Mouse (Mus musculus) embryonic facial prominence, embryonic 12.5 days (tissue): Measurements from ENCODE around the gene 5430427O19Rik. TPM values are rescaled to one million over a fixed set of nuclear protein-coding genes. Genes with fewer than 3 reads are reported as not detected.

Experiments
- ATAC-seq: fragments of 200-750 bp; cut with Nextera tagmentation; 2 replicates; pipeline ENCODE4 v1.8.0; 2017; ENCODE audit not compliant: insufficient number of reproducible peaks, insufficient read depth, low FRiP score, low TSS enrichment
- H3K27ac ChIP-seq: fragments of 300-500 bp; sonication (generic); 2 replicates; pipeline ENCODE4 v1.5.1; 2016; ENCODE audit warnings: mild to moderate bottlenecking
- H3K27me3 ChIP-seq: fragments of 300-500 bp; sonication (generic); 2 replicates; pipeline ENCODE4 v1.6.1; 2016; ENCODE audit warnings: mild to moderate bottlenecking, moderate library complexity
- H3K36me3 ChIP-seq: fragments of 300-500 bp; sonication (generic); 2 replicates; pipeline ENCODE4 v1.6.1; 2016; ENCODE audit warnings: mild to moderate bottlenecking
- H3K4me1 ChIP-seq: fragments of 300-500 bp; sonication (generic); 2 replicates; pipeline ENCODE4 v1.6.1; 2016
- H3K4me2 ChIP-seq: fragments of 300-500 bp; sonication (generic); replicated peaks from 2 replicates; pipeline ENCODE4 v1.6.1; 2016; ENCODE audit warnings: mild to moderate bottlenecking, moderate library complexity
- H3K4me3 ChIP-seq: fragments of 300-500 bp; sonication (generic); 2 replicates; pipeline ENCODE4 v1.5.1; 2016; ENCODE audit warnings: mild to moderate bottlenecking
- H3K9ac ChIP-seq: fragments of 300-500 bp; sonication (generic); 2 replicates; pipeline ENCODE4 v1.6.1; 2016; ENCODE audit warnings: mild to moderate bottlenecking, moderate library complexity
- H3K9me3 ChIP-seq: fragments of 300-500 bp; sonication (generic); 2 replicates; pipeline ENCODE4 v1.6.1; 2016; ENCODE audit warnings: mild to moderate bottlenecking, moderate library complexity
- WGBS: fragments of 180-500 bp; shearing (Covaris S2); methylation state at CpG from one replicate; pipeline ENCODE4 v1.1.7; 2016; 5-methylcytosine and 5-hydroxymethylcytosine counted together
- polyA plus RNA-seq: library from polyadenylated mRNA; unstranded; fragments of >200 nt; fragmentation: Nextera tagmentation; extraction: Ambion mirVana; gene quantifications from 2 replicates; pipeline ENCODE4 v1.2.1, GENCODE M21; 2016

Gene 5430427O19Rik
- polyA plus RNA-seq, result 0.08 and 0.12 TPM in 2 replicates

DNA sequence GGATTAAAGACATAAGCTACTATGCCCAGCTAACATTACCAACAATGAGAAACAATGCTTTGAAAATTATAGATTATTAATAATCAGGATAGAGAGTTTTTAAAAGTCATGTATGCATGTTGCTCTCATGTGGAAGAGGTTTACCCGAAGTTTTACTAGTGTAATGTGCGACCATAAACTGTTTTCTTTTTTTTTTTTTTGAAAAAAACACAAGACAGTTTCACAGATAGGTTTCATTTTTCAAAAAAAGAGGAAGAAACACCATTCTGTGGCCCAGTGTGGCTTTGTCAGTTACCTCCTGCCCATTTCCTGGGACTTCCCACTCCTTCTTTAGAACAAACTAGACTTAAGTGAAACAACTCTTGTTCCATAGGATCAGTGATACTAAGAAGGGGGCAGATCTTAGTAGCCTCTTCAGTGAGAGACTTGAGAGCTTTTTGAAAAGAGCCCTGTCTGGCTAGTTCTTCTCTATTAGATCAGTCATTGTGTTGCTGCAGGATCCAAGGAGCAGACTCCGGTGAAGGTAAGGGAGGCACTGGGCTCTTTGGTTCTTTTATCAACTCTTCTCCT is at the start of gene 5430427O19Rik:
Gene 5430427O19Rik, plus strand, starts transcription at position 441 of the 570 bp plus-strand sequence.
- Histone ChIP-seq H3K9me3 (no peaks in the 10 kb centered on the region), H3K36me3 (no peaks in the 10 kb centered on the region), H3K9ac (no peak within 1 kb of the TSS), H3K4me3 (no peak within 1 kb of the TSS), H3K4me1 (no peaks in the 10 kb centered on the region), H3K27me3 (no peaks in the 10 kb centered on the region), H3K27ac (no peak within 1 kb of the TSS), H3K4me2 (no peak within 1 kb of the TSS)
- WGBS, result 81% methylated on average over 3 of the region's 3 CpGs
- ATAC-seq, result no peak

DNA sequence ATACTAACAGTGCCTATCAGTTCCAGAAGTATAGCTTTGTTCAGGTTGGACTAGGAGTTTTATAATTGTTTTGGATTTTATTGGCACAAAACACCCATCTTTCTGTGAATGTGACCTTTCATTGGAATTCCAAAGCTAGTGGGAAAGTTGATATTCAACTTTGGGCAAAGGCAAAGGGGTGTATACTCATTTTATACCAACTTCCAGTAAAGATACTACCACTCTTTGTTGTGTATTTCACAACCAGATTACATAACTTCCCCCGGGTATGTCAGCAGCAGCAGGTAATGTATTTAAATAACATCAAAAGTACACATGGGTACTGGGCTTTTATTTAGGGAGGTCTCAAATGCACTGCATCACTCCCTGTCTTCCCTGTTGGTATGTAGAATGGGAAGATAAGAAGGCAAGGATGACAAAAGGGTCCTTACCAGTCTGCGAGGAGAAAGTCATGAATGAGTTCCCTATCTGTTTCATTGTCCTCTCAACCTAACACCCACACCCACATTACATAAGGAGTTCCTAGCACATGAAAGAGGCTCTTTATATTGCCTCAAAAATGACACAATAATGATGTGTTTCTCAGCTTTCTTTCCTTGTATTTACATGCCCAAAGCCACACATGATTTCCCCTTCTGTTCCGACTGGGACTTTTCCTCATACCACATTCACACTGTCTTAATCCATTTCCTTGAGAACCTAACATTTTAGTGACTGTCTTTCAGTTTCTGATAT is 42.3 kb upstream of the 5430427O19Rik start:
- WGBS, result 81% methylated on average over 3 of the region's 3 CpGs

DNA sequence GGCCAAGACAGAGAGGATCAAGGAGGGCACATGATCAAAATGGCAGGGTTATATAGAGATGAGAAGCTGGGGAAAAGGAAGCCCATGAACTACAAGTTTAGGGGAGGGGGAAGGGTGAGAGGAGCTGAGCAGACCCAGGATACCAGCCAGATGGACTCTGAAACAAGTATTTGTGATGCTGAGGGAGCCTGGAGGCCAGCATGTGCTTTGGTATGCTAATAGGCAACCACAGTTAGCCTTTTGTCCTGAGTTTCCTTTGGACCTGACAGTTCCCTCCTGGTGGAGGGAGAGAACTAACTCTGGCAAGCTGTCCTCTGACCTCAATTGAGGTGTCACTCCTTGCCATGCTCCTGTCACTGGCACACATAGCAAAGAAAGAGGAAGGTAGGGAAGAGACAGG is 41.2 kb upstream of the 5430427O19Rik start:
- no peak overlapping the region for H3K9ac ChIP-seq
- ATAC-seq, result no peak
- no peaks in the 10 kb centered on the region for H3K36me3 ChIP-seq
- no peaks in the 10 kb centered on the region for H3K9me3 ChIP-seq
- no peaks in the 10 kb centered on the region for H3K4me1 ChIP-seq
- H3K4me3 ChIP-seq, result no peak overlapping the region
- no peak overlapping the region for H3K4me2 ChIP-seq
- H3K27ac ChIP-seq, result no peak overlapping the region
- no peaks in the 10 kb centered on the region for H3K27me3 ChIP-seq

More for the DNA sequence above, 42.3 kb upstream of the 5430427O19Rik start:
- H3K36me3 ChIP-seq, result no peaks in the 10 kb centered on the region
- H3K4me2 ChIP-seq, result no peak overlapping the region
- H3K27me3 ChIP-seq, result no peaks in the 10 kb centered on the region
- H3K9ac ChIP-seq, result no peak overlapping the region
- no peak for ATAC-seq
- H3K9me3 ChIP-seq, result no peaks in the 10 kb centered on the region
- H3K4me1 ChIP-seq, result no peaks in the 10 kb centered on the region
- H3K4me3 ChIP-seq, result no peak overlapping the region
- H3K27ac ChIP-seq, result no peak overlapping the region

DNA sequence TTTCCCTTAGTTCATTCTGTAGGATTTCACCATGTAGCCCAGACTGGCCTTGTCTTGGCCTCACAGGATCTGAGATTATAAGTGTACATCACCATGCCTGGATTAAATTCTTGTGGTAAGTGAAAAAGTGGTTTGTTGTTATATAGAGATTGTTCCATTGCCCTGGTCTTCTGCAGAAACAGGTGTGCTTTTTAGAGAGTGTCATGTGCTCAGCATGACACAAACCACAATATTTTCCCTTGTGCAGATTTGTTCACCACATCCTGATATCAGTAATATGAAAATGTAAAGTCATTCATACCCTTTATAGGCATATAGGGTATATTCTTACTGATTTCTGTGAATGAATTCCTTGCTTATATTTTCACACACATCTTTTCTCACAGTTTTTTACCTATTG is 31.0 kb upstream of the 5430427O19Rik start:
- Histone ChIP-seq H3K27ac (no peak overlapping the region), H3K9me3 (no peaks in the 10 kb centered on the region), H3K9ac (no peak overlapping the region), H3K4me3 (no peak overlapping the region), H3K27me3 (no peaks in the 10 kb centered on the region), H3K4me1 (no peaks in the 10 kb centered on the region), H3K4me2 (no peak overlapping the region), H3K36me3 (no peaks in the 10 kb centered on the region)
- ATAC-seq, result no peak

DNA sequence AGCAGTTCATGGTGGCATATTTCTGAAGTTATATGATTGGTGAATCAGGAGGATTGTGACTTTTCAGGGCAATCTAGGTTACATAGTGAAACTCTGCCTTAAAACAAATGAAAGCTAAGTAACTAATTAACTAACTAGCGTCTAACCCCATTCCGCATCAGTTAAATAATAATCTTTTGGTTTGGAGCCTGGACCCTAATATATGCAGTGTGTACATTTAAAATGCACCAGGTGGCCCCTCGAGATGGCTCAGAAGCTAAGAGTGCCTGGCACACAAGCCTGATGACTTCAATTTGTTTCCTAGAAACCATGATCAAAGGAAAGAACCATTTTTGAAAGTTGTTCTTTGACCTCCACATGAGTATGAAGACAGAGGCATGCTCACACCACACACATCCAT is 14.2 kb upstream of the 5430427O19Rik start:
- H3K9me3 ChIP-seq, result no peaks in the 10 kb centered on the region
- no peaks in the 10 kb centered on the region for H3K27me3 ChIP-seq
- H3K4me1 ChIP-seq, result no peaks in the 10 kb centered on the region
- no peak for ATAC-seq
- H3K36me3 ChIP-seq, result no peaks in the 10 kb centered on the region
- no peak overlapping the region for H3K27ac ChIP-seq
- H3K9ac ChIP-seq, result no peak overlapping the region
- WGBS, result 71% methylated on average over 3 of the region's 3 CpGs
- no peak overlapping the region for H3K4me2 ChIP-seq
- H3K4me3 ChIP-seq, result no peak overlapping the region

DNA sequence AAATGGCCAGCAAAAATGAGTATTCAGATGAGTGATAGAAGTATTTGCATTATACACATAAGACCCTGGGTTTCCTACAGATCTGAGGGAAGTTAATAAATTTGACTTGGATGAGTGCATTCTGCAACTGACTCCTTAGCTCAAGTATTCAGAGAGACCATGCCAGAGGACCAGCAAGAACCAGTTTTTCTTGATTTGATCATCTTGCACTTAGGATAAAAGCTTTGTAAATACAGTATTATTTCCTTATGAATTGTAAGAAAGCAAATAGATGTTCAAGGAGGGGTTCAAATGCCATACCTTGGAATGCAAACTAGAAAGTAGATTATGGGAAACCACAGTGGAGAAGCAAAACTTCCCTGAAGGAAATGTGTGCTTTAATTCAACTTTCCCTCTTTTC is 13.0 kb upstream of the 5430427O19Rik start:
- H3K9me3 ChIP-seq, result no peaks in the 10 kb centered on the region
- no peak overlapping the region for H3K27ac ChIP-seq
- no peaks in the 10 kb centered on the region for H3K36me3 ChIP-seq
- H3K4me3 ChIP-seq, result no peak overlapping the region
- no peak overlapping the region for H3K4me2 ChIP-seq
- H3K27me3 ChIP-seq, result no peaks in the 10 kb centered on the region
- no peak overlapping the region for H3K9ac ChIP-seq
- no peaks in the 10 kb centered on the region for H3K4me1 ChIP-seq
- no peak for ATAC-seq

DNA sequence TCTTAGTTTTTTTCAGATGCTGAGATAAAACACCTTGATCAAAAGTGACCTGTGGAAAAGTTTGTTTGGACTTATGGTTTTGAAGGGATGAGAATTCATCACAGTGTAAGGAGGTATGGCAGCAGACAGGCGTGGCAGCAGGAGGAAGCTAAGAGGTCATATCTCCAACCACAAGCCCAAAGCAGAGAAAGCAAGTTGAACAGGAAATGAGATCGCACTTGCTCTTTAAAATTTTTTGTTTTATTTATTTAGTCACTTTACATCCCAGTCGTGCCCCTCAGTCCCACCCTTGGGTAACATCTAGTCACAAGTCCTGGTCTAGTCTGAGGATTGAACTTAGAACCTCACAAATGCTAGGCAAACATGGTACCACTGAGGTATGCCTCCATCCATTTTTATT is 2.1 kb upstream of the 5430427O19Rik start:
- H3K36me3 ChIP-seq, result no peaks in the 10 kb centered on the region
- H3K4me3 ChIP-seq, result no peak overlapping the region
- H3K9me3 ChIP-seq, result no peaks in the 10 kb centered on the region
- no peak for ATAC-seq
- no peak overlapping the region for H3K4me2 ChIP-seq
- WGBS, result 64% methylated on average over 3 of the region's 3 CpGs
- no peaks in the 10 kb centered on the region for H3K27me3 ChIP-seq
- H3K4me1 ChIP-seq, result no peaks in the 10 kb centered on the region
- H3K27ac ChIP-seq, result no peak overlapping the region
- no peak overlapping the region for H3K9ac ChIP-seq

DNA sequence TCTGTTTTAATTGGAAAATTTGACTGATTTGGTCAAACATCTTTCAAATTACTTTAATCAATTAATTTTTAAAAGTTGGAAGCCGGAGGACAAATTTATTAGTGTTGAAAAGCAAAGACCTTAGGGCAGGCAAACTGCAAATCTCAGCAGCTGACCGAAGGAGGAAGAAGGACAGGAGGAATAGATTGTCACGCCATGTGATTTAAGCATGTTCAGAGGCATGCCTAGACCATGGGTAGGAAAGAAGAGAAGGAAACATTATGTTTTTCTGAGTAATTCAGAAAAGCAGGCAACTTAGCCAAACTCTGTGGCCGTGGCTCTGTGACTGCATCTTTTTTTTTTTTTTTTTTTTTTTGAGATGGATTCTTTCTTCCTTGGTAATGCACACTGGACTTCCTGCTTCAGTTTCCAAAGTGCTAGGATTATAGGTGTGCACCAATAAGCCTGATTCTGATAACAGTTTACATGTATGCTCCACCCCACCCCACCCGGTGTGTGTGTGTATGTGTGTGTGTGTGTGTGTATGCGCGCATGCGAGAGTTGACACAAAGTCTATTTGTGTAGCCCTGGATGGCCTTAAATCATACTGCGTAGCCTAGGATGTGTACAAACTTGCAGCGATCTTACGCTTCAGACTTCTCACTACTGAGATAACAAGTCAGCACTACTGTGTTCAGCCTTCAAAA is 1.4 kb downstream of the 5430427O19Rik start:
- no peak overlapping the region for H3K4me2 ChIP-seq
- ATAC-seq, result no peak
- no peaks in the 10 kb centered on the region for H3K4me1 ChIP-seq
- H3K27ac ChIP-seq, result no peak overlapping the region
- no peak overlapping the region for H3K4me3 ChIP-seq
- WGBS, result 90% methylated on average over 11 of the region's 11 CpGs
- H3K9me3 ChIP-seq, result no peaks in the 10 kb centered on the region
- H3K27me3 ChIP-seq, result no peaks in the 10 kb centered on the region
- no peaks in the 10 kb centered on the region for H3K36me3 ChIP-seq
- H3K9ac ChIP-seq, result no peak overlapping the region

DNA sequence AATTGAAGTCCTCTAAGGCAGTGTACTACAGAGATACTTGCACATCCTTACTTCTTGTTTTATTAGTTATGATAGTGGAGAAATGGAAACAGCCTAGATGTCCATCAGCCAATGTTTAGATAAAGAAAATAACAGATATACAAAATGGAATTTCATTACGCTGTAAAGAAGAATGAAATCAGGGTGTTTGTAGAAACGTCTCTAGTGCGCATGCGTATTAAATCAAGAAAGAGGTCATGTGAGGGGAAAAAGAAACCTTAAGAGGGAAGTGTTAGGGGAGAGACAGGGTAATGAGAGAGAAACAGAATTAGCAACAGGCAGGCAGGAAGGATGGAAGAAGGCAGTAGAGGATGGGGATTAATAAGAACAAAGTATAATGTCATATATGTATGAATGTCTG is 4.2 kb downstream of the 5430427O19Rik start:
- H3K9me3 ChIP-seq, result no peaks in the 10 kb centered on the region
- H3K36me3 ChIP-seq, result no peaks in the 10 kb centered on the region
- no peak overlapping the region for H3K27ac ChIP-seq
- 91% methylated on average over 4 of the region's 4 CpGs for WGBS
- no peaks in the 10 kb centered on the region for H3K4me1 ChIP-seq
- no peak overlapping the region for H3K4me2 ChIP-seq
- ATAC-seq, result no peak
- H3K9ac ChIP-seq, result no peak overlapping the region
- no peaks in the 10 kb centered on the region for H3K27me3 ChIP-seq
- no peak overlapping the region for H3K4me3 ChIP-seq

DNA sequence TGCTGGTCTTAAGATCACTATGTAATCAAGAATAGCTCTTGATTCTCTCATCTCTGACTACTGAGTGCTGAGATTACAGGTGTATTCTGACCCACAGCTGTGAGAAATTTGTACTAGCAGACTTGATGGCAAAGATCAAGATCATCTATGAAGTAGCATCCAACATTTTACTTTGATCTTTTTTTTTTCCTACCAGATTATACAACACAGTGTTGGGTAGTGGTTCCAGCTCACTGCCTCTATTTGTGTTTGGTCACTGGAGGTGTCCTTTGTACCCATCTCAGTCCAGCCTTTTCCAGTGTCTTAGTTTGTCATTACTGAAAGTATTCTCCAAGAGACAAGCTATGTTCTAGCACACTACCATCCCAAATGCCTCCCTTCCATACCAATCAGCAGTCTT is 5.8 kb downstream of the 5430427O19Rik start:
- no peak overlapping the region for H3K27ac ChIP-seq
- no peak overlapping the region for H3K4me3 ChIP-seq
- no peaks in the 10 kb centered on the region for H3K27me3 ChIP-seq
- ATAC-seq, result no peak
- no peak overlapping the region for H3K4me2 ChIP-seq
- no peaks in the 10 kb centered on the region for H3K36me3 ChIP-seq
- no peak overlapping the region for H3K9ac ChIP-seq
- H3K9me3 ChIP-seq, result no peaks in the 10 kb centered on the region
- H3K4me1 ChIP-seq, result no peaks in the 10 kb centered on the region

DNA sequence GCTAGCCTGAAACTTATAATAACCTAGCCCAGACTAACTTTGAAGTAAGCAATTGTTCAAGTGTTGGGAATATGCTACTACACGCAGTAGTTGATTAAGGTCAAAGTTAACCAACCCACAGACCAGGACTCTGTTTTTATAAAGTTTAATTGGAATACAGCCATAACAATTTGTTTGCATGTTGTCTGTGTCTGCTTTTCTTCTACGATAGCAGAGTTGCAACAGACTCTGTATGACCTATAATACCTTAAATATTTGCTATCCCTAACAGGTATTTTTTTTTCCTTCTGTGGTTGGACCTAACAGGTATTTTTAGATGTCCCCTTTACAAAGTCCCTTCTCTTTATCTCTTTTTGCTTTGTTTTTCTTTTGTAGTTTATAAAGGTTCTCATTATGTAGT is 7.6 kb downstream of the 5430427O19Rik start:
- 76% methylated on average over 2 of the region's 2 CpGs for WGBS
- no peak overlapping the region for H3K4me3 ChIP-seq
- H3K9me3 ChIP-seq, result no peaks in the 10 kb centered on the region
- H3K4me2 ChIP-seq, result no peak overlapping the region
- H3K9ac ChIP-seq, result no peak overlapping the region
- H3K27ac ChIP-seq, result no peak overlapping the region
- no peaks in the 10 kb centered on the region for H3K4me1 ChIP-seq
- H3K27me3 ChIP-seq, result no peaks in the 10 kb centered on the region
- ATAC-seq, result no peak
- no peaks in the 10 kb centered on the region for H3K36me3 ChIP-seq

DNA sequence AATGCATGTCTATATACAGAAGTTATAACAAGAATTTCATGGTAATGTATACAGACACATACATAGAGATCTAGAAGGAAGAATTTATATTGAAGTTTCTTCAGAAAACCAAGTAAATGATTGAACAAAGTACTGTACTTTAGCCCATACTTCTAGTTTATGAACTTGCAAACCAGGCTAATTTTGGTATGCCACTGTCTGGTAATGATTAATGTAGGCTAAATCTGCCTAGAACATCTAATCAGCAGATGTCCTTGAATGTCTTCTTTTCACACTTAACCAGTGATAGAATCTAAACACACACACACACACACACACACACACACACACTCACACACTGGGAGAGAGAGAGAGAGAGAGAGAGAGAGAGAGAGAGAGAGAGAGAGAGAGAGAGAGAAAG is 8.1 kb downstream of the 5430427O19Rik start:
- Histone ChIP-seq H3K36me3 (no peaks in the 10 kb centered on the region), H3K27ac (no peak overlapping the region), H3K4me2 (no peak overlapping the region), H3K9me3 (no peaks in the 10 kb centered on the region), H3K27me3 (no peaks in the 10 kb centered on the region), H3K4me3 (no peak overlapping the region), H3K4me1 (no peaks in the 10 kb centered on the region), H3K9ac (no peak overlapping the region)
- no peak for ATAC-seq
